Mouse (Mus musculus) stomach, embryonic 16.5 days (tissue): ENCODE measurements around the gene Rd3. TPM values are rescaled to one million over a fixed set of nuclear protein-coding genes. Genes with fewer than 3 reads are reported as not detected.
A peak's percentile ranks its signal among the peaks of the same experiment; 100 is the strongest.

Experiments used
- ATAC-seq: fragments of 200-750 bp; cut with Nextera tagmentation; 2 replicates; pipeline ENCODE4 v1.8.0; 2017; ENCODE audit warnings: moderate number of reproducible peaks, moderate TSS enrichment; ENCODE audit not compliant: insufficient read depth, low FRiP score
- H3K27ac ChIP-seq: fragments of 300-500 bp; sonication (generic); 2 replicates; pipeline ENCODE4 v1.5.1; 2014; ENCODE audit warnings: low read length
- H3K27me3 ChIP-seq: fragments of 300-500 bp; sonication (generic); 2 replicates; pipeline ENCODE4 v1.6.1; 2014; ENCODE audit warnings: low read length, control low read depth, mixed read lengths; ENCODE audit not compliant: control insufficient read depth, insufficient read depth
- H3K36me3 ChIP-seq: fragments of 300-500 bp; sonication (generic); 2 replicates; pipeline ENCODE4 v1.6.1; 2014; ENCODE audit warnings: low read length; ENCODE audit not compliant: control insufficient read depth, insufficient read depth
- H3K4me1 ChIP-seq: fragments of 300-500 bp; sonication (generic); 2 replicates; pipeline ENCODE4 v1.6.1; 2014; ENCODE audit warnings: low read length, control low read depth, mixed read lengths; ENCODE audit not compliant: control insufficient read depth, insufficient read depth
- H3K4me2 ChIP-seq: fragments of 300-500 bp; sonication (generic); 2 replicates; pipeline ENCODE4 v1.6.1; 2014; ENCODE audit warnings: low read depth, low read length, mixed read lengths
- H3K4me3 ChIP-seq: fragments of 300-500 bp; sonication (generic); replicated peaks from 2 replicates; pipeline ENCODE4 v1.5.1; 2014; ENCODE audit warnings: mild to moderate bottlenecking, low read length
- H3K9ac ChIP-seq: fragments of 300-500 bp; sonication (generic); 2 replicates; pipeline ENCODE4 v1.6.1; 2014; ENCODE audit warnings: low read length
- H3K9me3 ChIP-seq: fragments of 300-500 bp; sonication (generic); replicated peaks from 2 replicates; pipeline ENCODE4 v1.6.1; 2016; ENCODE audit warnings: low read length, control low read depth; ENCODE audit not compliant: control insufficient read depth
- WGBS: fragments of 180-500 bp; shearing (Covaris S2); extraction: QIAGEN DNeasy Blood & Tissue Kit; methylation state at CpG from one replicate; pipeline ENCODE4 v1.1.7; 2014; 5-methylcytosine and 5-hydroxymethylcytosine counted together
- polyA plus RNA-seq: library from polyadenylated mRNA; unstranded; fragments of >200 nt; fragmentation: Nextera tagmentation; extraction: Ambion mirVana; gene quantifications from 2 replicates; pipeline ENCODE4 v1.2.1, GENCODE M21; 2015

Rd3 gene
- polyA plus RNA-seq, 1 experiment from 2014 or later: 0.19 TPM

GRCm38 (mm10) chr1:191945756-191946155, 31.4 kb upstream of the Rd3 start:
- Histone ChIP-seq H3K9ac (no peak overlapping the region), H3K4me2 (no peak overlapping the region), H3K27me3 (no peaks in the 10 kb centered on the region), H3K4me3 (no peak overlapping the region), H3K36me3 (no peaks in the 10 kb centered on the region), H3K9me3 (no peaks in the 10 kb centered on the region), H3K27ac (no peak overlapping the region), H3K4me1 (no peaks in the 10 kb centered on the region)
- 71% methylated on average over 5 of the region's 5 CpGs for WGBS
- no peak for ATAC-seq

GRCm38 (mm10) chr1:191946261-191946660, 30.9 kb upstream of the Rd3 start:
- no peak overlapping the region for H3K4me2 ChIP-seq
- no peak for ATAC-seq
- H3K9ac ChIP-seq: no peak overlapping the region
- H3K27me3 ChIP-seq: no peaks in the 10 kb centered on the region
- no peak overlapping the region for H3K27ac ChIP-seq
- no peaks in the 10 kb centered on the region for H3K9me3 ChIP-seq
- no peaks in the 10 kb centered on the region for H3K4me1 ChIP-seq
- WGBS: 59% methylated on average over 7 of the region's 7 CpGs
- H3K36me3 ChIP-seq: no peaks in the 10 kb centered on the region
- no peak overlapping the region for H3K4me3 ChIP-seq

DNA sequence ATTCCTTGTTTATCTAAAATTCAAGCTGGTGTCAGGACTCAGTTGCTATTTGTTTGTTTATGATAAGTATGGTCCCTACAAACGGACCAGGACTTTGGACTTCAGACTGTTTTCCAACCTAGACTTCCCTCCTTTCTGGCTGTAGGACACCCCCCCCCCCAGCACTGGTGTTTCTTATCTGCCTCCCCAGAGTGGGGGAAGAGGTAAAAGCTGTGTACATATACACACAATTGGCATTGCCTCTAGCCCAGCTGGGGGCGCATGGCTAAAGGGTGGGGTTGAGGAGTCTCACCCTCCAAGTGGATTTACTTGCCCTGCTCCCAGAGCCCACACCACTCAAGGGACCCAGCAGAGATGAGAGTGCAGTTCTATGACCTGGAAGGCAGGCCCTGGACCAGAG, 30.3 kb upstream of the Rd3 start:
- Histone ChIP-seq H3K27ac (0 out of 2 replicates have a peak overlapping the region, but pooled peaks have one; percentile 8), H3K9me3 (no peaks in the 10 kb centered on the region), H3K4me3 (no peak overlapping the region), H3K27me3 (no peaks in the 10 kb centered on the region), H3K9ac (no peak overlapping the region), H3K4me2 (no peak overlapping the region), H3K36me3 (no peaks in the 10 kb centered on the region), H3K4me1 (no peaks in the 10 kb centered on the region)
- ATAC-seq: peak; percentile 73; the same call in 1 of the 2 replicates
- 46% methylated on average over 2 of the region's 2 CpGs for WGBS

DNA sequence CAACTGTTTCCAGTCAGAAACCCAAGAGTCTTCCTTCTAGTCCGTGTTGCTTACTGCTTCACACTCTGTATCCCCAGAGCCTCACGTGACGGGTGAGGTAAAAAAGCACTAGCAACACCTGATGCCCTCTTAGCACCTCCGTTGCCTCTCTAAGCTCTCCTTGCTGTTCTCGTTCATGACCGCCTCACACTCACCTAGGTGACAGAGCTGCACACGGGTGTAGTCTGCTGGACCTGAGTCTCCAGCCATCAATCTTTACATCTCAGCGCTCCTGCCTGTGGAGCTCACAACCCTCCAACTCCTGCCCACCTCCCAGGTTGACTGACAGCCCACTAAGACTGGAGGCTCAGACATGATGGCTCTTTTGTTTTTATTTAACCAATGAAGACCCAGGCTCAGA, 29.4 kb upstream of the Rd3 start:
- 67% methylated on average over 8 of the region's 8 CpGs for WGBS
- Histone ChIP-seq H3K4me3 (no peak overlapping the region), H3K36me3 (no peaks in the 10 kb centered on the region), H3K9me3 (no peaks in the 10 kb centered on the region), H3K27ac (no peak overlapping the region), H3K4me1 (no peaks in the 10 kb centered on the region), H3K4me2 (no peak overlapping the region), H3K27me3 (no peaks in the 10 kb centered on the region), H3K9ac (no peak overlapping the region)
- ATAC-seq: no peak

GRCm38 (mm10) chr1:191948600-191948999, 28.6 kb upstream of the Rd3 start:
- Histone ChIP-seq H3K9ac (no peak overlapping the region), H3K27ac (no peak overlapping the region), H3K4me2 (no peak overlapping the region), H3K4me3 (no peak overlapping the region), H3K4me1 (no peaks in the 10 kb centered on the region), H3K27me3 (no peaks in the 10 kb centered on the region), H3K9me3 (no peaks in the 10 kb centered on the region), H3K36me3 (no peaks in the 10 kb centered on the region)
- WGBS: 86% methylated on average over 8 of the region's 8 CpGs
- ATAC-seq: no peak

GRCm38 (mm10) chr1:191950611-191951010, 26.6 kb upstream of the Rd3 start:
- WGBS: 75% methylated on average over 2 of the region's 2 CpGs
- Histone ChIP-seq H3K36me3 (no peaks in the 10 kb centered on the region), H3K9me3 (no peaks in the 10 kb centered on the region), H3K4me3 (no peak overlapping the region), H3K27ac (no peak overlapping the region), H3K9ac (no peak overlapping the region), H3K4me1 (no peaks in the 10 kb centered on the region), H3K4me2 (no peak overlapping the region), H3K27me3 (no peaks in the 10 kb centered on the region)
- no peak for ATAC-seq

DNA sequence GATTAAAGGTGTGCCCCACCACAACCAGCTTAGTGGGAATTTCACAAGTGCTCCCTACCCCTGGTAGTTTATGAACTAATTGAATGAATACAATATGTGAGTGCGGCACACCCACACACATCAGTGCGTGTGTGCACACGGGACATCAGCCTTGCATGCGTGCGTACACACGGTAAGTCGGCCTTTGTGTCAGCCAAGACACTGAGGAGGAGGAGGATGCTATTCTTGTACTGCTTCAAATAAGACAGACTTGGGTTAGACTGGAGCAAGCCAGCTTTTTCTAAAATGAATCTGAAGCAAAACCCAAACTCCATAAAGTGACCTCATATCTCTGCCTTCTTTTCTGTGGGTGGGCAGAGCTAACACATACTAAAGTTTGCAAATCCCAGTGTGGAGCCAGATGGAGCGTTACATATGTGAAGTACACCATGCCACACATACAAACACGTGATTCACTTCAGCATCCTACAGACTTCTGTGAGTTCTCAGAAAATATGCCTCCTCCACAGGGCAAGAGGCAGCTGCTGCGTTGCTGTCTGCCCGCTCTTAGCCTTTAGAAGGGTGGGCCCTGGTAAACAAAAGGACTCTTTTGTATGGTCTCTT, 24.3 kb upstream of the Rd3 start:
- ATAC-seq: no peak
- 82% methylated on average over 11 of the region's 11 CpGs for WGBS
- Histone ChIP-seq H3K27me3 (no peaks in the 10 kb centered on the region), H3K36me3 (no peaks in the 10 kb centered on the region), H3K9ac (no peak overlapping the region), H3K4me3 (no peak overlapping the region), H3K4me2 (no peak overlapping the region), H3K4me1 (no peaks in the 10 kb centered on the region), H3K27ac (no peak overlapping the region), H3K9me3 (no peaks in the 10 kb centered on the region)

GRCm38 (mm10) chr1:191955101-191955500, 22.1 kb upstream of the Rd3 start:
- Histone ChIP-seq H3K27me3 (no peaks in the 10 kb centered on the region), H3K9me3 (no peaks in the 10 kb centered on the region), H3K4me3 (no peak overlapping the region), H3K9ac (no peak overlapping the region), H3K36me3 (no peaks in the 10 kb centered on the region), H3K4me2 (no peak overlapping the region), H3K27ac (peak overlapping the region; percentile 69), H3K4me1 (no peaks in the 10 kb centered on the region)
- 62% methylated on average over 3 of the region's 3 CpGs for WGBS
- ATAC-seq: peak; percentile 58; the same call in 1 of the 2 replicates

DNA sequence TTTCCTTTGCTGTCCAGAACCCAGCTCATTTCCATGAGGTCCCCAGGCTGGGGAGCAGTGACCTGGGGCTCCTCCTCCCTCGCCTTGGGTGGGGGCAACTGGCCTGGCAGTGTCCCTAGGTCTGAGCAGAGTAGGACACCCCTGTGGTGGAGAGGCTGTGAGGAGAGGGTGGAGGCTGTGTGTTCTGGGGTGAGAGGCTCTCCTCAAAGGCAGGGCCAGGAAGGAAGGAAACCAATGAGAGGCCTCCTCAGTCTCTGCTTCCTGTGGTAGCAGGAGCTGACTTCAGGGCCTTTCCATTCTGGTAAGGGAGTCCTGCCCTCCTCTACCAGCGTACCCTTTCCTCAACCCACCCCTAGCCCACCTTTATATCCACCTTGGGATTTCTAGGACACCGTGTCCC, 20.9 kb upstream of the Rd3 start:
- no peaks in the 10 kb centered on the region for H3K4me1 ChIP-seq
- ATAC-seq: peak; percentile 52; the same call in 1 of the 2 replicates
- H3K4me2 ChIP-seq: 0 out of 2 replicates have a peak overlapping the region, but pooled peaks have one; percentile 6
- 78% methylated on average over 3 of the region's 3 CpGs for WGBS
- H3K9ac ChIP-seq: no peak overlapping the region
- H3K9me3 ChIP-seq: no peaks in the 10 kb centered on the region
- H3K4me3 ChIP-seq: no peak overlapping the region
- no peaks in the 10 kb centered on the region for H3K36me3 ChIP-seq
- no peaks in the 10 kb centered on the region for H3K27me3 ChIP-seq
- peak overlapping the region; percentile 69 for H3K27ac ChIP-seq
